Mouse (Mus musculus): Measurements from ENCODE around the gene Lingo2. TPM values are rescaled to one million over a fixed set of nuclear protein-coding genes. Genes with fewer than 3 reads are reported as not detected.

Lingo2 gene
- polyA plus RNA-seq, 1 experiment, result 13.1 TPM

- TF ChIP-seq CTCF (IDR thresholded peaks at IDR 0.05; ENCODE audit: borderline replicate concordance, extremely low read depth, insufficient read depth, insufficient read length) (no peak), POLR2A (IDR thresholded peaks at IDR 0.05; ENCODE audit: borderline replicate concordance, extremely low read depth, insufficient read depth, insufficient read length, poor library complexity, severe bottlenecking) (no peak)
- DNase-seq (ENCODE audit: low read depth), result no peak
Measured at GRCm38 (mm10) chr4:35951251-35951650, 1000.3 kb downstream of the Lingo2 start.

DNA sequence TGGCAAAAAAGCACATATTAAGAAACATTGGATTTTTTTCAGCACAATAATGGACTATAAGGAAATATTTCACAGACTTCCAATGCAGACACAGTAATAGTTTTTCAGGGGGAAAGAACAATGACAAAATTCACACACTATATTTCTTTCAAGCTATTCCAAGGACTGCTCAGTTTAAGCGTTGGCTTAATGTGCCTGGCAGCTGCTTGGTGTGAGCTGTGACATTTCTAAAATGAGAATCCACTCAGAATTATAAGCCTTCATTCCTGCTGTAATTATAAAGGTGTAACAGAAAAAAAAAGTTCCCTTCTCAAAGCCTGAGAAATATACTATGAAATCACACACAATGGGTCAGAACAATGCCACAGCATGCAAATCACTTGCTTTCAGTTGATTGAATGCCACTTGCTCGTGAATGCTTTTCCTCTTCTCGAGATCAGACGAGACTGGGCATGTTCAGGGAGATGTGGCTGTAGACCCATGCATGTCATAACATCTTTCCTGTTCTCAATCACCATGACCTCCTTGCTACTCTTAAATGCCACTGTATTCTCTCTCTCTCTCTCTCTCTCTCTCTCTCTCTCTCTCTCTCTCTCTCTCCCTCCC, 1017.4 kb downstream of the Lingo2 start:
- DNase-seq (ENCODE audit: low read depth), result peak; percentile 40

GRCm38 (mm10) chr4:35927722-35928121, 1023.8 kb downstream of the Lingo2 start:
- DNase-seq (ENCODE audit: low read depth), result peak; percentile 36
- TF ChIP-seq CTCF (IDR thresholded peaks at IDR 0.05; ENCODE audit: borderline replicate concordance, extremely low read depth, insufficient read depth, insufficient read length) (no peak), POLR2A (IDR thresholded peaks at IDR 0.05; ENCODE audit: borderline replicate concordance, extremely low read depth, insufficient read depth, insufficient read length, poor library complexity, severe bottlenecking) (no peak)

More for the DNA sequence above, 1017.4 kb downstream of the Lingo2 start:
- TF ChIP-seq POLR2A (IDR thresholded peaks at IDR 0.05; ENCODE audit: borderline replicate concordance, extremely low read depth, insufficient read depth, insufficient read length, poor library complexity, severe bottlenecking), result no peak
- TF ChIP-seq CTCF (IDR thresholded peaks at IDR 0.05; ENCODE audit: borderline replicate concordance, extremely low read depth, insufficient read depth, insufficient read length), result no peak

GRCm38 (mm10) chr4:35917453-35917852, 1034.1 kb downstream of the Lingo2 start:
- TF ChIP-seq POLR2A (IDR thresholded peaks at IDR 0.05; ENCODE audit: borderline replicate concordance, extremely low read depth, insufficient read depth, insufficient read length, poor library complexity, severe bottlenecking) (no peak), CTCF (IDR thresholded peaks at IDR 0.05; ENCODE audit: borderline replicate concordance, extremely low read depth, insufficient read depth, insufficient read length) (no peak)

GRCm38 (mm10) chr4:35897769-35898564, 1053.6 kb downstream of the Lingo2 start:
- TF ChIP-seq POLR2A (IDR thresholded peaks at IDR 0.05; ENCODE audit: borderline replicate concordance, extremely low read depth, insufficient read depth, insufficient read length, poor library complexity, severe bottlenecking) (no peak), CTCF (IDR thresholded peaks at IDR 0.05; ENCODE audit: borderline replicate concordance, extremely low read depth, insufficient read depth, insufficient read length) (no peak)
- DNase-seq (ENCODE audit: low read depth), result peak; percentile 85

More at GRCm38 (mm10) chr4:35917453-35917852, 1034.1 kb downstream of the Lingo2 start:
- no peak for DNase-seq (ENCODE audit: low read depth)

GRCm38 (mm10) chr4:35885591-35886542, 1065.7 kb downstream of the Lingo2 start:
- TF ChIP-seq CTCF (IDR thresholded peaks at IDR 0.05; ENCODE audit: borderline replicate concordance, extremely low read depth, insufficient read depth, insufficient read length) (no peak), POLR2A (IDR thresholded peaks at IDR 0.05; ENCODE audit: borderline replicate concordance, extremely low read depth, insufficient read depth, insufficient read length, poor library complexity, severe bottlenecking) (no peak)
- DNase-seq (ENCODE audit: low read depth), result peak; percentile 98

DNA sequence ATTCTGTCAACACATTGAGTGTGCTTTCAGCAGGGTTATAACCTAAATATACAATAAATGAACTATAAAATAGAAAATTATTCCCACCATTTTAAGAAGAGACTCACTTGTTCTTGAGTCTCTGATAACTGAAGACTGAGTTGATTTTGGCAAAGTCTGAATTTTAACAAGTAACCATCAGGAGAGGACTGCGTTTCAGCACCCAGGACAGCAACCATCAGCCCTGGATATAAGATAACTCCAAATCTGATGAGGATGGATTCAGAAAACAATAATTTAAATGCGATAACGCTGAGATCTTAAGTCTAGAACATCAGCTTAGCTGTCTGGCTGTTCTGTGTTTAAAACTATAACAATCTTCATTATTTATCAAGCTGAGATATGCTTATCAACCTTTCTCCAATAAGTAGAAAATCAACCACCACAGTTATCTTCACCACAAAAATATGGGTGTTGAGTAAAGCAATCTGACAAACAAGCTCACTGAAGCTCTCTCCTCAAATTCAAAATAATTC, 1066.5 kb downstream of the Lingo2 start:
- peak; percentile 57 for DNase-seq (ENCODE audit: low read depth)
- no peak for TF ChIP-seq POLR2A (IDR thresholded peaks at IDR 0.05; ENCODE audit: borderline replicate concordance, extremely low read depth, insufficient read depth, insufficient read length, poor library complexity, severe bottlenecking)
- no peak for TF ChIP-seq CTCF (IDR thresholded peaks at IDR 0.05; ENCODE audit: borderline replicate concordance, extremely low read depth, insufficient read depth, insufficient read length)

DNA sequence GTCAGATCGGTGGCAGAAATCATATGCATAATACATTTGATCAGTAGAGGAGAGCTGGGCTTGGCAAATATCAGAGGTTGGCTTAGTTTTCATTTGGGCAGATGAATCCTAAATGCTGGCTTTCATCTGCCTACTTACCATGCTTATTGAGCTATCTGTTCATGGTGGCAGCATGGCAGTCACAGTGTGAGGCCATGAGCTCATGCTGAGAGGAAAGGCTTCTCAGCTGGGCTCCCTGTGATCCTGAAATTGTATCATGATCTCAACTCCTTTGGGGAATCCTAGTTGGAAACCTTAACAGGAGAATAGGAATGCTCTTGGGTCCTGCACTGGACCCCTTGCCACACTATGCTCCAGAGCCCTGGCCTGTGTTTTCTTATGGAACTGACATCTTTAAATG, 1105.0 kb downstream of the Lingo2 start:
- TF ChIP-seq CTCF (IDR thresholded peaks at IDR 0.05; ENCODE audit: borderline replicate concordance, extremely low read depth, insufficient read depth, insufficient read length), result no peak
- no peak for TF ChIP-seq POLR2A (IDR thresholded peaks at IDR 0.05; ENCODE audit: borderline replicate concordance, extremely low read depth, insufficient read depth, insufficient read length, poor library complexity, severe bottlenecking)
- peak; percentile 41 for DNase-seq (ENCODE audit: low read depth)

- TF ChIP-seq POLR2A (IDR thresholded peaks at IDR 0.05; ENCODE audit: borderline replicate concordance, extremely low read depth, insufficient read depth, insufficient read length, poor library complexity, severe bottlenecking) (no peak), CTCF (IDR thresholded peaks at IDR 0.05; ENCODE audit: borderline replicate concordance, extremely low read depth, insufficient read depth, insufficient read length) (no peak)
Measured at GRCm38 (mm10) chr4:35845140-35845539, 1106.4 kb downstream of the Lingo2 start.

GRCm38 (mm10) chr4:35844518-35844917, 1107.0 kb downstream of the Lingo2 start:
- peak; percentile 58 for DNase-seq (ENCODE audit: low read depth)
- no peak for TF ChIP-seq CTCF (IDR thresholded peaks at IDR 0.05; ENCODE audit: borderline replicate concordance, extremely low read depth, insufficient read depth, insufficient read length)
- TF ChIP-seq POLR2A (IDR thresholded peaks at IDR 0.05; ENCODE audit: borderline replicate concordance, extremely low read depth, insufficient read depth, insufficient read length, poor library complexity, severe bottlenecking), result no peak

More at GRCm38 (mm10) chr4:35845140-35845539, 1106.4 kb downstream of the Lingo2 start:
- peak; percentile 96 for DNase-seq (ENCODE audit: low read depth)
